Mouse (Mus musculus): ENCODE results near the gene Srrt. TPM values are rescaled to one million over a fixed set of nuclear protein-coding genes. Genes with fewer than 3 reads are reported as not detected.

Srrt gene
- total RNA-seq (2023), result 437 TPM

GRCm38 (mm10) chr5:137307071-137307912, at the start of gene Srrt:
Gene Srrt (minus strand): TSS chr5:137307674.

DNA sequence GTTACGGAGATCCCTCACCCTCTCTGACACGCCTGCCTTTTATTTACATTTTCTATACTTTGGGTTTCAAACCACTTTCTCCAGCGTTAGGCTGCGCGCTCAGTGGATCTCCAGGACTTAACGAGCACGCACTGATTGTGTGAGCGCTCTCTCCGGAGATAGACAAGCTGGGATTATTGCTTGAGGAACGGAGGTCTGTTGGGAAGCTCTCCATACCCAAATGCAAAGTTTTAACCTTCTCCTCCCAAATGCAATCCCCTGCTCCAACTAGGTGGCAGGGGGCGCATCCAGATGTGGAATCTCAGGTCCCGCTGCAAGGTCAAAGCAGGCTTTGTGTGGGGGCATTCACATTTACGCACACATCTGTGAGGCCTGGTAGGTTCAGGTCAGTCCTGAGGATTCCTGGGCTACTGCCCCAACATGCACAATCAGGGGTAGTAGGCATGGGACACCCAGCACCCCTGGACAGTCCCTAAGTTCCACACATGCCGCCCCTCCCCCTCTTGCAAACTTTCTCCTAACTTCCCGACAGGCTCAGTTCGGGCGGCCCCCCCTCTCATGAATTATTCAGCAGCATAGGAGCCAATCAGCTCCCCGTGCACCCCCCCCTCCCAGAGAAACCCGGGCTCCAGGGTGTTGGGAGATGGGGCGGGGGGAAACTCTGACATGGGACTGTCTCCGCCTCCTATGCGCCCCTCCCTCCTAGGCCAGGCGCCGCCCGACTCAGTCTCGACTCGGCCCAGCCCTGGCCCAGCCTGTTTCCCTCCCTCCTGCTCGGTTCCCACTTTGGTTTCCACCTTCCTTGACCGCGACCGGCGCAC, 42.1 kb upstream of the Srrt start, which contains the start of gene Ephb4:
Gene Ephb4 (plus strand): TSS at position 726 of the 821 bp plus-strand sequence.

DNA sequence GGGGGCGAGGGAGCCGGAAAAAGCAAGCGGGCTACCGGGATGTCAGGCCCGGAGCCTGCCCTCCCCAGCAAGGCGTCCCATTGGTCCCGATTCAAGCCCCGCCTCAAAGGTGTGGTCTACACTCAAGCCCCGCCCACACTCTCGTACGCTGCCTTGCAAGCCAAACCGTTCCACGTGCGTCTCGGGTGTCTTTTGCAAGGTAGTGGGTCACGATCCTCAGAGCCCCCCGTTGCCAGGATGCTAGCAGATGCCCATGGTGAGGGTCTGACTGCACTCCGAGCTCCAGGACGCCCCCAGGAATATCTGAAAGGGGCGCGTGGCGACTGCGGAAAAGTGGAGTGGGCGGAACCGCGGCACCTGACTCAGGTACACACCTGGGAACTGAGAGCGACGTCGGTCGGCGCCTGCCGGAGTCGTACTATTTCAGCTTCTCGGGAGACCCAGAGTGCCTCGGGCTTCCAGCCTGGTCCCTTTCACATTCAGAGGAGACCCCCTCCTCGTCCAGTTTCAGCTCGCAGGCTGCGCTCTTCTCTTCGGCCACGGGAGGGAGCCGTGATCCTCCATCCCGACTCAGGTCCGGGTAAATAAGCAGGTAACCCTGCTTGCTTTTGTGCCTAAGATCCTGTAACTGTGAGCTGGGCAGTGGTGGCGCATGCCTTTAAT, 26.2 kb upstream of the Srrt start, which contains the start of gene Slc12a9:
Gene Slc12a9 (minus strand): TSS at position 86 of the 663 bp plus-strand sequence.

GRCm38 (mm10) chr5:137314193-137315083, 7.0 kb upstream of the Srrt start, which contains the start of gene Trip6:
Gene Trip6 (minus strand): TSS chr5:137314404.

GRCm38 (mm10) chr5:137293839-137294743, 13.4 kb downstream of the Srrt start, which contains the start of gene Ufsp1:
Gene Ufsp1 (plus strand): TSS chr5:137294629.

GRCm38 (mm10) chr5:137287032-137287952, 20.2 kb downstream of the Srrt start, which contains the start of gene Ache:
Gene Ache (plus strand): TSS chr5:137287519.

Other genes starting within 250 kb of the Srrt start
- 0.53 TPM for gene Serpine1, start 235.4 kb downstream of the Srrt start, total RNA-seq (2023)
- gene Trim56, start 191.5 kb downstream of the Srrt start, total RNA-seq (2023), result 77.6 TPM
- not detected for gene Muc3, start 158.4 kb downstream of the Srrt start, total RNA-seq (2023)
- 11.7 TPM for gene Muc3a, start 95.3 kb downstream of the Srrt start, total RNA-seq (2023)
- gene Ache, start 20.2 kb downstream of the Srrt start, total RNA-seq (2023), result 0.44 TPM
- gene Ufsp1, start 13.0 kb downstream of the Srrt start, total RNA-seq (2023), result 0.76 TPM
- gene Trip6, start 6.7 kb upstream of the Srrt start, total RNA-seq (2023), result 6.0 TPM
- gene Slc12a9, start 25.9 kb upstream of the Srrt start, total RNA-seq (2023), result 16.2 TPM
- gene Ephb4, start 42.4 kb upstream of the Srrt start, total RNA-seq (2023), result 0.15 TPM
- gene Zan, start 169.4 kb upstream of the Srrt start, total RNA-seq (2023), result 0.35 TPM
- 27.2 TPM for gene Pop7, start 194.8 kb upstream of the Srrt start, total RNA-seq (2023)
- 93.3 TPM for gene Gigyf1, start 210.9 kb upstream of the Srrt start, total RNA-seq (2023)
- not detected for gene Epo, start 225.6 kb upstream of the Srrt start, total RNA-seq (2023)
- gene Gnb2, start 225.8 kb upstream of the Srrt start, total RNA-seq (2023), result 259 TPM
- gene Actl6b, start 245.8 kb upstream of the Srrt start, total RNA-seq (2023), result not detected

Measured in CD4-positive naive resting alpha-beta T cell, adult 76 days (primary cell).